Mouse (Mus musculus): ENCODE data around the gene Cntnap1. TPM values are rescaled to one million over a fixed set of nuclear protein-coding genes. Genes with fewer than 3 reads are reported as not detected.
A peak's percentile ranks its signal among the peaks of the same experiment; 100 is the strongest.

Gene Cntnap1
- total RNA-seq, 1 experiment = 0.18 TPM

DNA sequence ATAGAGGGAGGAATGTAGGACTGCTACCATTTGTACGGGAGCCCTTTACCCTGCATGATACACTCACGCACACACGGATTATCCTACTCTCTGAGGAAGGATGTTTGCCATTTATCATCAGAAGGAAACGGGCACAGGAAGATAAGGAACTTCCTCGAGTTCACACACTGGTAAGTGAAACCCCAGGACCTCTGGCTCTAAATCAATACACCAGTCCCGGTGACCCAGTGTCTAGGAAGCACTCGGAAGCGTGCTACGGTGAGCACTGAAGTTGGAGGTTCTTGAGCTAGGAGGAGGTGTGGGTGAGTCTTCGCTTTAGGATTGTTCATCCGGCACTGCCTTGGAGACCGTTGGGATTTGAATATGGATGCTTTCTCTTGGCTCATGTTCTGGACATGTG lies 37.3 kb upstream of the Cntnap1 start:
- Histone ChIP-seq H3K4me1 (ENCODE audit: control insufficient read depth in 2 of 2, insufficient read depth in 2 of 2, low read length in 2 of 2, poor library complexity in 1 of 2) (peaks cover 0 to 2% of the 10 kb centered on the region in 2 experiments; a peak in 1 of 4 replicates), H3K9ac (ENCODE audit: insufficient read depth, low read depth, low read length, poor library complexity, severe bottlenecking) (no peak overlapping the region), H3K27ac (ENCODE audit: insufficient read depth, low read depth, low read length, poor library complexity, severe bottlenecking) (no peak overlapping the region), H3K9me3 (ENCODE audit: control insufficient read depth, insufficient read depth, low read depth, low read length) (no peaks in the 10 kb centered on the region), H3K36me3 (ENCODE audit: control insufficient read depth, insufficient read depth, low read length, poor library complexity, severe bottlenecking) (no peaks in the 10 kb centered on the region), H3K4me3 (ENCODE audit: insufficient read depth in 1 of 2, low read depth in 1 of 2, low read length in 2 of 2, poor library complexity in 1 of 2, severe bottlenecking in 1 of 2) (no peak overlapping the region)
- TF ChIP-seq HCFC1 (IDR thresholded peaks at IDR 0.05; ENCODE audit: borderline replicate concordance, insufficient read depth, low read length) (no peak), ZC3H11A (IDR thresholded peaks at IDR 0.05; ENCODE audit: borderline replicate concordance, low read depth, low read length) (no peak), ZNF384 (IDR thresholded peaks at IDR 0.05; ENCODE audit: low read depth, low read length) (no peak), CHD2 (IDR thresholded peaks at IDR 0.05; ENCODE audit: low read depth, low read length) (no peak), MAFK (IDR thresholded peaks at IDR 0.05; ENCODE audit: insufficient read depth, low read depth, low read length) (no peak)
- in situ Hi-C loops (cut with MboI; ENCODE audit: low sequenced_read_pairs in 2 of 2, unreplicated experiment in 2 of 2) = no loop called here
- DNase-seq (ENCODE audit: low read depth, low spot score) = no peak

DNA sequence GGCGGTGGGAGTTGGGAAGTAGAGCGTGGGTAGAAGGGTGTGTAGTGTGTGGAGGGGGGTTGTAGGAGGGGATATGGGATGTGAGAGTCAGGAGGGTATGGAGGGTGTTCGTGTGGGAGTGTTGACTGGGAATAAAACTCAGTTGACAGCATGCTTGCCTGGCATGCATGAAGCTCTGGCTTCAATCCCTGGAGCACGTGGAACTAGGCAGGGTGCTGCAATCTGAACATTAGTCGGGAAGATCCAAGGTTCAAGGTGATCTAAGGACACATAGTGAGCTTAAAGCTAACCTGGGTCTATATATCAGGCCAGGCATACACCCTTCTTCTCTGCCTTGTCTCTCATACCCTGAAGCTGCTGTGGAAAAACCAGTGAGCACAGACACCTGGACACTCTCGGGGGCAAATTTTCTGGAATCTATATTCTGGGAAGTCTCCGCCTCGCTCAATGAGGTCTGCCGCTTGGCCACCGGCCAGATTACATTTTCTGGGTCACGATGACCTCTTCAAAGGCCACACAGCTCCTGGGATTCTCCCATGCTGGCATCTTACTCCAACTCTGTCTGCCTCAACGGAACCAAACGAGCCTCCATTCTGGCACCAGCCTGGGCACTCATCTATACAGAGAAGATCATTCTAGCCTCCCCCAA lies 36.0 kb upstream of the Cntnap1 start:
- Histone ChIP-seq H3K27ac (ENCODE audit: insufficient read depth, low read depth, low read length, poor library complexity, severe bottlenecking) (no peak overlapping the region), H3K9ac (ENCODE audit: insufficient read depth, low read depth, low read length, poor library complexity, severe bottlenecking) (no peak overlapping the region), H3K4me1 (ENCODE audit: control insufficient read depth in 2 of 2, insufficient read depth in 2 of 2, low read length in 2 of 2, poor library complexity in 1 of 2) (peaks cover 2 to 4% of the 10 kb centered on the region in 2 experiments; a peak in 1 of 4 replicates), H3K36me3 (ENCODE audit: control insufficient read depth, insufficient read depth, low read length, poor library complexity, severe bottlenecking) (no peaks in the 10 kb centered on the region), H3K4me3 (ENCODE audit: insufficient read depth in 1 of 2, low read depth in 1 of 2, low read length in 2 of 2, poor library complexity in 1 of 2, severe bottlenecking in 1 of 2) (no peak overlapping the region), H3K9me3 (ENCODE audit: control insufficient read depth, insufficient read depth, low read depth, low read length) (no peaks in the 10 kb centered on the region)
- in situ Hi-C loops (cut with MboI; ENCODE audit: low sequenced_read_pairs in 2 of 2, unreplicated experiment in 2 of 2) = no loop called here
- TF ChIP-seq ZNF384 (IDR thresholded peaks at IDR 0.05; ENCODE audit: low read depth, low read length) (no peak), MAFK (IDR thresholded peaks at IDR 0.05; ENCODE audit: insufficient read depth, low read depth, low read length) (no peak), CHD2 (IDR thresholded peaks at IDR 0.05; ENCODE audit: low read depth, low read length) (no peak), HCFC1 (IDR thresholded peaks at IDR 0.05; ENCODE audit: borderline replicate concordance, insufficient read depth, low read length) (no peak), ZC3H11A (IDR thresholded peaks at IDR 0.05; ENCODE audit: borderline replicate concordance, low read depth, low read length) (no peak)
- DNase-seq (ENCODE audit: low read depth, low spot score) = no peak

DNA sequence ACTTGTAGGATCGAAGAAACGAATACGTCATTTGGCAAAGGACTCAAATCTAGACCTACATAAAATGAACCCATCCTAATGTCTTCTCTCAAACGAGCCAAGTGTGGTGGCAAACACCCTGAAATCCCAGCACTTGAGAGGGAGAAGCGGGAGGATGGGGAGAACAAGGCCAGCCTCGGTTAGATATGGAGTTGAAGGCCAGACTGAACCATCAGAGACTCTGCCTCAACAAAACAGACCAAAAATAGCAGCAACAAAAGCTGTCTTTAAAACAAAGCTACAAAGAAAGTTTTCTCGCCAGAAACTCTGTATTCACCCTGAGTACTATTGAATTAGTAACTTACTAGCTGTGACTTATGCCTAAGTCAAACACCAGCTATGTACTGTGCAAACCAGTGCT lies 33.3 kb upstream of the Cntnap1 start:
- no peaks in the 10 kb centered on the region for H3K36me3 ChIP-seq (ENCODE audit: control insufficient read depth, insufficient read depth, low read length, poor library complexity, severe bottlenecking)
- TF ChIP-seq HCFC1 (IDR thresholded peaks at IDR 0.05; ENCODE audit: borderline replicate concordance, insufficient read depth, low read length) (no peak), MAFK (IDR thresholded peaks at IDR 0.05; ENCODE audit: insufficient read depth, low read depth, low read length) (no peak)
- in situ Hi-C loops (cut with MboI; ENCODE audit: low sequenced_read_pairs in 2 of 2, unreplicated experiment in 2 of 2) = no loop called here

DNA sequence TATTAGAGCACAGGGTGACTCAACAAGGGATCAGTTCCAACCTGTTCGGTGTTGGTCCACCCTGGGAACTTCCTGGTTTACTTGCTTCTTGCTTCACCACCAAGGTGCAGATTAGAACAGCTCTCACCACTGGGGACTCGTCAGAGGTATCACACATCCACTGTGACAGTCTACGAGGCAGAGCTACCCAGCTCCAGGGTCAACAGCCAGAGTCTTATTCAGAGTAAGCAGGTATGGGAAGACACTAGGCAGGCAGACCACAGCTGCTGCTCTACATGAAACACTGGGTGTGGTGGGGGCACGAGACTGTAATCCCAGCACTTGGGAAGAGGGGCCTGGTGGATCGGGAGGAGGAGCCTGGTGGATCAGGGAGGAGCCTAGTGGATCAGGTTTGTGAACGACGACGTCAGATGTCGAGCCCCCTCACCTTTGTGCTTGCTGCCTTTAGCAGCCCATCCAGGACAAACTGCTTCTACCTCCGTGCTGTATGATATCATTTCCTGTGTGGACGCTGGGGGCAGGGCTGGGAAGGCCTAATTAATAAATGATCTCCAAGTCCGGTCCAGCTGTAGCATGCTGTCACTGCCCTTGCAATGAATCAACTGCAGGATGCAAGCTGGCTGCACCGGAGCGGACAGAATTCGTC lies 31.7 kb upstream of the Cntnap1 start:
- no peak overlapping the region for H3K27ac ChIP-seq (ENCODE audit: insufficient read depth, low read depth, low read length, poor library complexity, severe bottlenecking)

More for the DNA sequence above, 33.3 kb upstream of the Cntnap1 start:
- no peak overlapping the region for H3K27ac ChIP-seq (ENCODE audit: insufficient read depth, low read depth, low read length, poor library complexity, severe bottlenecking)
- peaks cover 2 to 8% of the 10 kb centered on the region in 2 experiments; a peak in 1 of 4 replicates for H3K4me1 ChIP-seq (ENCODE audit: control insufficient read depth in 2 of 2, insufficient read depth in 2 of 2, low read length in 2 of 2, poor library complexity in 1 of 2)
- no peak overlapping the region for H3K4me3 ChIP-seq (ENCODE audit: insufficient read depth in 1 of 2, low read depth in 1 of 2, low read length in 2 of 2, poor library complexity in 1 of 2, severe bottlenecking in 1 of 2)
- H3K9ac ChIP-seq (ENCODE audit: insufficient read depth, low read depth, low read length, poor library complexity, severe bottlenecking) = no peak overlapping the region
- no peak for DNase-seq (ENCODE audit: low read depth, low spot score)
- H3K9me3 ChIP-seq (ENCODE audit: control insufficient read depth, insufficient read depth, low read depth, low read length) = no peaks in the 10 kb centered on the region

More for the DNA sequence above, 31.7 kb upstream of the Cntnap1 start:
- H3K9me3 ChIP-seq (ENCODE audit: control insufficient read depth, insufficient read depth, low read depth, low read length) = no peaks in the 10 kb centered on the region
- DNase-seq (ENCODE audit: low read depth, low spot score) = peak; percentile 65
- no peaks in the 10 kb centered on the region for H3K36me3 ChIP-seq (ENCODE audit: control insufficient read depth, insufficient read depth, low read length, poor library complexity, severe bottlenecking)
- H3K4me1 ChIP-seq (ENCODE audit: control insufficient read depth in 2 of 2, insufficient read depth in 2 of 2, low read length in 2 of 2, poor library complexity in 1 of 2) = peaks cover 2 to 10% of the 10 kb centered on the region in 2 experiments; a peak in 1 of 4 replicates
- peak overlapping the region; percentile 14; the same call in 1 of the 2 replicates for H3K9ac ChIP-seq (ENCODE audit: insufficient read depth, low read depth, low read length, poor library complexity, severe bottlenecking)
- TF ChIP-seq MAFK (IDR thresholded peaks at IDR 0.05; ENCODE audit: insufficient read depth, low read depth, low read length) (no peak), ZC3H11A (IDR thresholded peaks at IDR 0.05; ENCODE audit: borderline replicate concordance, low read depth, low read length) (no peak), CHD2 (IDR thresholded peaks at IDR 0.05; ENCODE audit: low read depth, low read length) (no peak), ZNF384 (IDR thresholded peaks at IDR 0.05; ENCODE audit: low read depth, low read length) (no peak), HCFC1 (IDR thresholded peaks at IDR 0.05; ENCODE audit: borderline replicate concordance, insufficient read depth, low read length) (no peak)
- in situ Hi-C loops (cut with MboI; ENCODE audit: low sequenced_read_pairs in 2 of 2, unreplicated experiment in 2 of 2) = no loop called here
- H3K4me3 ChIP-seq (ENCODE audit: insufficient read depth in 1 of 2, low read depth in 1 of 2, low read length in 2 of 2, poor library complexity in 1 of 2, severe bottlenecking in 1 of 2) = peak overlapping the region; percentile 2 to 42; a peak in 3 of 4 replicates
